Mouse (Mus musculus): ENCODE results near the gene Gm11733. TPM values are rescaled to one million over a fixed set of nuclear protein-coding genes. Genes with fewer than 3 reads are reported as not detected.
"Not testable (repeated sequence)": the region's sequence is repeated elsewhere in the genome, so short reads cannot be mapped to it uniquely, and the experiment has no call there.

Gene Gm11733
- total RNA-seq (2021), result not detected

DNA sequence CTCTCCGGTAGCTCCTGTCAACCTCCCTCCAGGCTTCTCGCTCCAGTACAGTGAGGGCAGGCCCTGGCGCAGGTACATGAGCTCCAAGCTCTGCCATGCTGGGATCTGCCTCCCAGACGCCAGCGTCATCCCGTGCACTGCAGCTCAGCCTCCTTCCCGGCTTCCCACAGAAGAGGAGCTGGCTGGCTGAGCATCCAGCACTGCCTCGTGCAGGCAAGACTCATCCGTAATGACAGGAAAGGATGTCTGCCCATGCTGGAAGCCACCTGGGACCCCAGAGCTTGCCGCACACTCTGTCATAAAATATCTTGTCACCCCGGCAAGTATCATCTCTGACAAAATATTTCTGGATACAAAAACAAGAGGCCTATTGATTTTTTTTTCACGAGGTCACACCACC is at the start of gene Gm11733:
Gm11733 (plus strand) TSS at position 171 of the 400 bp plus-strand sequence.
- intact Hi-C loops (cut with DNase I), result no loop called here
- DNase-seq, result no peak

DNA sequence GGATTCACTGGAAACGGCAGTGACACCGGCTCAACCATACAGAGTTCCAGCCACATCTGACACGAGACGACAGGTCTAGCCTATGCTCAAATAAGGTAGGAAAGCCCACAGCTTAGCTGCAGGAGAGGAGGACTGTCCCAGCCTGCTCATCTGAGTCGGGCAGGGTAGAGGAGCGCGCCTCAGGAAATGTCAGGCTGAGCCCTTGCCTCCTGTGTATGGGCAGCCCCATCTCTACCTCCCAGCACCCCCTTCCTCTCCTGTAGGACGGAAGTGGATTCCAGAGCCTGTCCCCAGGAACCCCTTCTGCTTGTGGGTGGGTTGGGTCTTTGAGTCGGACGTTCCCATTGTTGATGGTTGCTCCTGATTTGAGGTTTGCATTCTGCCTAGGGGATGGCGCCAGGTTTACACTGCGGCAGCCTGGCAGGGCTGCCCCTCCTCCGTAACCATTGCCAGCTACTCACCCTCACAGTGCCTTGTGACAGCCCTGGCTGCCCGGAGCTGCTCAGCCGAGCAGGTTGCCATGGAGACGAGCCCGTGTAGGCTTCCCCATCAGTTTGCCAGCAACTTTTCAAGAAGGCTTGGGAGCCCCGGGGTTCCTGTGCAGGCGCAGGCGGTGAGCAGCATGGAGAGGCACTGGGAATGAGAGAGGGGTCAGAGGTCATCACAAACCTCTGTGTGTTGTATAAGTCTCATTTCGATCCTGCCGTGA is 47.6 kb upstream of the Gm11733 start:
- peak in 1 of 2 experiments; percentile 43 for DNase-seq
- intact Hi-C loops (cut with DNase I), result no loop called here

DNA sequence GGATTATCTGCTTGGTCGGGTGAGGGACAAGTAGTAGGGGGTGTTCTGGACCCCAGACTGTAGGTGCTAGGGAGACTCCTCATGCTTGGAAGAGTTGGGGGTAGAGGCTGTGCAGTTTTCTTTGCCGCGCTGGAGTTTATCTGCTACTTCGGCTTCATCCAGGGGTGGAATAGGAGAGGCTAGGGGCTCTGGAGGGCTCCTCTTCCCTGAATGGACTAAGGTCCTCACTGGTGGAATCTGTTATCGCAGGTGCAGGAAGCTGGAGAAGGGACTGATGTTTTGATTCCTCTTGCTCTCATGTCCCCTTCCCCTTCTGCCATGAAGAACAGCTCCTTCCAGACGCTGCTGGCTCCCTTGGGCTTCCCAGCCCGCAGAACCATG is 47.1 kb upstream of the Gm11733 start:
- intact Hi-C loops (cut with DNase I), result no loop called here

DNA sequence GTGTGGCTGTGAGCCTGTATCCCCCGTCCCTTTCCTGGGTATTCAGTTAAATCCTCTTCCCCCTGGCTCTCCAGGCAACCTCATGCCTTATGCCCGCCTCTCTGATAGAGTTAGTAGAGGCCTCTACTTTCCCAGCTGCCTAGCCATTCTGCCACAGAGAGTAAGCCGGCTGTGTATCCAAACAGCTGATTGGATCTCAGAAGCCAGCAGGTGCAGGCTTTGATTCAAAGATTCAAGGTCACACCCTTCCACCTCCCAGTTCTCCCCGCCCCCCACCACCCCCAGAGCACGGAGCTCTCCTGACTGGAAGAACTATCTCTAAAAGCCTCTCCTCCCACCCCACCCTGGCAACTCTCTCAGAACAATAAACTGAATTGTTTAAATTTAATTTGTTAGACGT is 45.8 kb upstream of the Gm11733 start:
- DNase-seq, result no peak
- intact Hi-C loops (cut with DNase I), result no loop called here

More for the DNA sequence above, 47.1 kb upstream of the Gm11733 start:
- DNase-seq, result no peak

DNA sequence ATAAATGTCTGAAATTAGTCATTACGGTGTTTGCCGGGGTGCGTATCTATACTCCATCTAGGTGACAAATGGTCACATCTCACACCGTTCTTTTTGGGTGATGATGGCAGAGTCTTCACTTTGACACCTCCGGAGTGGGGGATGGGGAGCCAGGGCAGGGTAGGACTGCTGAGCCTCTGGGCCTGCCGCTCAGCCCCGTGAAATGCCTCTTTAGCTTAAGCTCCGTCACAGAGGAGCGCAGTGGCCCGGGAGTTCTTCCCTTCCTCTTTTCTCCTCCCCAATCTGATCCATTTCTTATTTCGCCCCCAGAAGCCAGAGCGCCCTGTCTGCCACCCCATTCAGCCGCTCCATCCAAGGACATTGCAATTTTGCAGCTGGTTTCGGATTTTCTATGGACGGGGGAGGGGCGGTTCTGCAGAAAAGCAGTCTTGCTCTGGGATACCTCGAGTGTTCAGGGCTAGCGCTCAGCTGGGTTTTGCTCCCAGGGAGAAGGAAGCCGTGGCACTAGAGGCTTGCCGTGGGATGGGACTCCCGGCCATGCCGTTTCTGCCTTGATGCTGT is 43.2 kb upstream of the Gm11733 start:
- intact Hi-C loops (cut with DNase I), result no loop called here
- DNase-seq, result no peak

DNA sequence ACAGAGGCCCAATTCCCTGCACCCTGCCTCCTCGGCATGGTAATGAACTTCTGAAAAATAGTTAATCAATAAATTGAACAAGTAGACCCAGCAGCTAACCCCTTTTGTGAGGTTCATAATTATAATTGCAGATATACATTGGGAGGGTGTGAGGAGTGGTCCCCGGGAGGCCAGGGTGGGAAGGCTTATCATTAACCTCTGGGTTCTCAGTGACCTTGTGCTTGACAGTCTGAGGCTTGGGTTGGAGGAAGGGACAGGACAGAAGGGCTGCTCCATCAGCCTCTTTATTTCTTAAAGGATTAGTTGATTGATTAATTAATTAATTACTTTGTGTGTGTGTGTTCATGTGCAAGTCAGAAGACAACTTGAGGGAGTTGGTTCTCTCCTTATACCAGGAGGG is 40.1 kb upstream of the Gm11733 start:
- intact Hi-C loops (cut with DNase I), result no loop called here

DNA sequence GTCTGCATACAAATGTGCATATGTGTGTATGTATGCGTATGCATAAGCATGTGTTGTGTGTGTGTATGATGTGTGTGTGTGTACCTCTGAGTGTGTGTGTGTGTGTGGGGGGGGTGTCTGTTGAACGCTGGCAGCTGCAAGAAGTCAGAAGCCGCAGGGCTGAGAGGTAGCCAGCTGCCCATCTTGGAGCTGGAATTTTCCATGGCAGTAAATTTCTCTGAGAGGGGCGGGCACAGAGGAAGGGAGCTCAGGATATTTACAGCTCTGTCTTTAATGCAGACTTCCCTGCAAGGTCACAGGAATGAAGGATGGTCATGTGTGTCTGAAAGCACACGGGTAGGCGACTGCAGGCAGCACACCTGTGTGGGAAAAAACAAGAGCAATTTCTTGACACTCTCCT is 38.5 kb upstream of the Gm11733 start:
- intact Hi-C loops (cut with DNase I), result no loop called here
- DNase-seq, result no peak

More for the DNA sequence above, 40.1 kb upstream of the Gm11733 start:
- DNase-seq, result no peak

DNA sequence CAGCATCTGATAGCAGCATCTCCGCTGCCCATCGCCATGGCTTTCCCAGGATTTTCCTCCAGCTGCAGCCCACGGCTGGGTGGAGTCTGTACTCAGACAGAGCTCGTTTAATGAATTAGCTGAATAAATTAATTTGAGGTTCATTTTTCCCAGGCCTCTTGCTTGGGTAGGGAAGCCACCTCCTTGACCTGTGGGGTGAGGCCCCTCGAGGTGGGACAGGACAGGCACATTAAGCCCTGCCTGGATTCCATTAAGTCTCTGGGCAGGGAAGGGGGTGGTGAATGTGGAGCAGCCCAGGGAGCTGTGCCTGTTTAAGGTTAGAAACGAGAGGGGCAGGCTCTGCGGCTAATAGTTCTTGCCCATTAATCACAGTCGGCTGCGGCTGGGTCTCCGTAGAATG is 30.1 kb upstream of the Gm11733 start:
- no peak for DNase-seq

DNA sequence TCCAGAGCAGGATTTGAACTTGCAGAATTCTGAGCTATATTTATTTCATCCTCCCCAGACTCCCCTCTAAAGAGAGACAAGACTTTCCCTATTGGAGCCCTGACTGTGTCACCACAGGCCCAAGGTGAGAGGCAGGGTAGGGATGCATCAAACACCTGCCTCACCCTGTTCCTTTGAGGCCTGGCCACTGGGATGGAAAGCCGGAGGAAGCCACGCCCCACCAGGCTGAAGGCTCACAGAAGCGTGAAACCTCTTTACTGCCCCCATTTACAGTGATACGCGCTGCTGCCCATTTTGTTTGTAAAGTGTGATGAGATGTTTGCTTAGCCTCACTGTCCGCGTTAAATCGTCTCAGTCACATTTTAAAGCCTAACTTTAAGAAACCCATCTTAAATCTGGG is 25.0 kb upstream of the Gm11733 start:
- intact Hi-C loops (cut with DNase I), result no loop called here
- DNase-seq, result no peak

More for the DNA sequence above, 30.1 kb upstream of the Gm11733 start:
- intact Hi-C loops (cut with DNase I), result no loop called here

DNA sequence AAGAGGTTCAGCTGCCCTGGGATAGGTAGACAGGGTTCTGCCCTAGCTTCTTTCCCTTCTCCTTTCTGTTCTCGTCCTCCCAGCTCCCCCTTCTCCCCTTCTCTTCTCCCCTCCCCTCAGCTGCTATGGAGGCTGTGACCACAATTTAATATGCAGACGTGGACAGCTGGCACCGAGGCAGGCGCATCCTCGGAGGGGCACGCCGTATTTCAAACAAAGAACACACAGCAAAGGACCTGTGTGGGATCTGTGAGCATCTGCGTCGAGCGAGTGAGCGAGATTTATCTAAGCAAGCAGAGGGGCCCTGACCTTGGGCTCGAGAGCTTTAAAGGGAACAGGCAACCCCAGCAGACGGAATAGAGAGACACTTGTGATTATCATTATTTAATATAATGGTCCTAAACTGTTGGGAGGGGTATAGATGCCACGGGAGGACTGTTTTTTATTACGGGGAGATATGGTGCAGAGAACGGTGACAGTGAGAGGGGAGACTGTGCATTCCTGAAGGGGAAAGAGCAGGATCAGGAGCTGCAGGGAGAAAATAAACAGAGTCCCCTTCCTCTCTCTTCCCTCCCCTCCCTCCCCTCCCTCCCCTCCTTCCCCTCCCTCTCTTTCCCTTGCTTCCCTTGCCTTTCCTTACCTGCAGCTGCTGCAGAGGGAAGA is 21.8 kb upstream of the Gm11733 start:
- no peak for DNase-seq
- intact Hi-C loops (cut with DNase I), result no loop called here

DNA sequence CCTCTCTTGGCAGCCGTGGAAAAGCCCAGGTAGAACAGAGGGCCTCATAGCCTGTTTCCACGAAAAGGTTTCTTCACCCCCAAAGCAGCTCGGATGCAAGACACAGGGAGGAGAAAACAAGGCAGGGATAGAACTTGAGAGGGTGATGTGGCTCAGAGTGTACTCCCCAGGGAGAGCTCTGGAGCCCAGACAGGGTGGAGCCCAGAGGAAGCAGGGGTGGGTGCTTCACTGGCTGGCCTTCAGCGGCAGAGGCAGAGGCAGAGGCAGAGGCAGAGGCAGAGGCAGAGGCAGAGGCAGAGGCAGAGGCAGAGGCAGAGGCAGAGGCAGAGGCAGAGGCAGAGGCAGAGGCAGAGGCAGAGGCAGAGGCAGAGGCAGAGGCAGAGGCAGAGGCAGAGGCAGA is 20.8 kb upstream of the Gm11733 start:
- DNase-seq; intact Hi-C loops (cut with DNase I): not testable (repeated sequence)

DNA sequence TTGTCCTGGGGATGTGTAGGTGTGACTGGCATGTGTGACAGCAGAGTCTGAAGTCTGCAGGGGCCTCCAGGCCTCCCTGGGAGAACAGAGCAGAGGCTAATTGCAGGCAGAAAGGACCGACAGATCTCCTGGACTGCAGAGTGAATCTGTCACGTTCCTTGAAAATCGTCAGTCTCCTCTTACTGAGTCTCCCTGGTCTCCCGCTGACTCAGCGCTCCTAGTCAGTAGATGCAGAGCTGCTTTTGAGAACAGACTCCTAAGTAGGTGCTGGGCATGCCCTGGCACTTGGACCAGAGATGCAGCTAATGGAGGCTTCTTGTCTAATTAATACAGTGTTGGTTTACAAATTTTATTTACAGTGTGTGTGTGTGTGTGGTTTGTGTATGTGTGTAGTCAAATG is 17.9 kb upstream of the Gm11733 start:
- no peak for DNase-seq
- intact Hi-C loops (cut with DNase I), result no loop called here

DNA sequence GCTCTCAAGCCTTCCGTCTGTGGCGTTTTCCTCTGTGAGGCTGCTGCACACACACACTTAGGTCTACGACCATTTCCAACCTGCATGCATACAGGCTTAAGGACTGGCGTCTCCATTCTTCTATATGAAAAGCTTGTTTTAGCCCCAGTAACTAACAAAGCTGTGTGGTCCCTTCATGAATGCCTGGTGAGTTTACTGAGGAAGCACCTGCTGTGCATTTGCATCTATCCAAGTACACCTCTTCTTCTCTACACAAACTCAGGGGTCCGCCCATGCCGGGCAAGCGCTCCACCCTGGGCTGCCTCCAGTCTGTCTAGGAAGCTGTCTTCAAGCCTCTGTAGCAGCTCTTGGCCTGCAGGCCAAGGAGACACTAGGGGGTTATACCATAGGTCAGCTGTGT is 17.3 kb upstream of the Gm11733 start:
- intact Hi-C loops (cut with DNase I), result no loop called here
- no peak for DNase-seq

DNA sequence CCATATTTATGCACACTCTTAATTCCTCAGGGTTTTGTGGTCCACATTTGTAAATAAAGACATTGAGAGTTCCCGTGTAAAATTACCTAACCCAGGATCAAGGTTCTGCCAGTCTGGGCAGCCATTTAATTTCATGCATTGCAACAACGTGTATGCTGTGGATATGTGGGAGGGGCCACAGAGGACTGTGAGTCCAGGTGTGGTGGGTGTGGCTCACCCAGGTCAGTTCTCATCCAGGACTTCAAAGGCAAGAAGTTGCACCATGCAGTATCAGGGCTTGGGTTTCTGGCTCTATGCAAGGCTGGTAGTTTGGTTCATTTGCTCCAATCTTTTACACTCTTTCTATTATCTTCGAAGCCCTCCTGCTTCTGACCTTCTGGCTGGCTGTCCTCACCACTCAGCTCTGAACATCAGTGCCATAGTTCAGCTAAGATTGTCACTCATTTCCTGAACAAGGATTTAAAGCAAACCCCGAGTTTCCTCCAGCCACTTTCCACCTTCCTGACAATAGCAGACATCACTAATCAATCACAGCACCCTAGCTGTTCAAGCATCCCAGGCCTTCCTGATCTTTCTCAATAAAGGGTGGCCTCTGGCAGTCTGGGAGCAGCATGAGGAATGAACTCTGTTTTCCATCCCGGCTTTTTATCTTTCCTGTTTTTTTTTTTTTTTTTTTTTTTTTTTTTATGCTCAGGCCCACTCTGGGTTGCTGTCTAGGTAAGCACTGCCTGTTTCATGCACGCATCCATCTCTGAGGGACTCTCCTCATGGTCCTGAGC is 15.4 kb upstream of the Gm11733 start:
- intact Hi-C loops (cut with DNase I), result no loop called here
- DNase-seq, result no peak

DNA sequence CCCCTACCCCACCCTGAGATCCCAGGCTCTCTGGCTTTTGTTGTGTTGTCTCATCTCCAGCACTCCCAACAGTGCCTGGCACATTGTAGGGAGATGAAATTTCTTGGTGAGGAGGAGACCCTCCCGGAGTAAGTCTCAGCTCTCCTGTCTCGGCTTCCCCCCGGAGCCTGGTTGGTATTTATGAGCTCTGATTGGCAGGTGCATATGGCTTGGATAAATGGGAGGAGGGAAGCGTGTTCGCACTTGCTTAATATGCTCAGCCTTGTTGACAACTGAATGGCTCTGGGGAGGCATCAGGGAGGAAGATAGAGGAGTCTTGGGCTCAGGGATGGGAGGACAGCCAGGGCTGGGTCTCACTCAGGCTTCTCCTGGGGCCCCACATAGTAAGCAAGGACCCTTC is 14.4 kb upstream of the Gm11733 start:
- intact Hi-C loops (cut with DNase I), result loop anchor here (10.0 kb wide), 1 partner anchor 355 kb away; the partner anchor contains the start of genes Afmid and Tk1
- no peak for DNase-seq

DNA sequence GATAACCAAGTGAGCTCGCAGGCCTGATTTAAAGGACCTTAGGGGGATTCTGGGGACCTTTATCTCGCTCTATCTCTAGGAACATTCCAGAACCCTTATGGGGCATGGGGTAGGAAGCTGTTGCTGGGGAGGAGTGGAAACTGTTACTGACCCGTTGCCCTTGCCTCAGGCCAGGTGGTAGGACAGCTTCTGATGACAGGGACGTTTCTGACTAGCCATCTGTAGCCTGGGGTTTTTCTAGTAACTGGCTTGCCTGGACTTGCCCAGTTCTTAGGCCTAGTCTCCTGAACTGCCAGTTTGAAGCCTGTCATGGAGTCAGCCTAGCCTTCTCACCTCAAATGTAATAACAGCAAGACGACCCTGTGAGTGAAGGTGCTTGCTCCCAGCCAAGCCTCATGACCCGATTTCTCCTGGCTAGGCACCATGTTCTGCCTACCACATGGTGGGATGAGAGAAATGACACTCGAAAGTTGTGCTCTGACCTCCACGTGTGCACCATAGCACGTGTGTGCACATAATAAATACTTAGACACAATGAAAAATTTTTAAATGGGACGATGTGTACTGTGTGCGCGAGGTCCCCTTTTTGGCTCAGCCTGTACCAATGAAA is 13.5 kb upstream of the Gm11733 start:
- DNase-seq, result no peak
- intact Hi-C loops (cut with DNase I), result loop anchor here (10.0 kb wide), 1 partner anchor 354 kb away; the partner anchor contains the start of genes Afmid and Tk1

DNA sequence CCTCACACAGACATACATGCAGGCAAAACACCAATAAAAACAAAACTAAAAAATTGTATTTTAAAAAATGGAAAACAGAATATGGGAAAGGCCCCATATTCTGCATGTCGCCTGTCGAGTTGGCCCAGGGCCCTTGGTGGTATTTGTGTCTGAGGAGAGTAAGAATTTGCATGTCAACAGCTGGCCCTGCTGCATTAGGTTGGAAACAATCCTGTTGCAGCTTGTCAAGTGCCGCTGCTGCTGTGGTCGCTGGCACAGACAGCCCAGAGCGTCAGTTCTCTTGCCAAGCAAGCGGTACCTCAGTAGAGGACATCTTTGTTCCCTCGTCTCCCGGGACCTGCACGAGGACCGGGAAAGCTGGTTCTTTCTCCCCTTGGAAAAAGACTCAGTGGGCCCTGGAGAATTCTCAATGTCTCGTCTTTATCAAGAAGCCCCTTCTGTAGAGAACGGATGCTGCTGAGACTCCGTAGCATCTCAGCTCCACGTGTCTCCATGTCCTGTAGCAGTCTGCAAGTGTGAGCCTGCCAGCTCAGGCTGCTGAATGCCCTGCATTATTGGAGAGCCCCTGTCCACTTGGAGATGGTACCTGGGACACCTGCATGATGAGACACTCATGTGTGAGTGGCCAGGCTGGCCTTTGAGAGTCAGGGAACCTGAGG is 12.4 kb upstream of the Gm11733 start:
- peak; percentile 41 to 43 for DNase-seq
- intact Hi-C loops (cut with DNase I), result loop anchor here (10.0 kb wide), 1 partner anchor 353 kb away; the partner anchor contains the start of genes Afmid and Tk1

DNA sequence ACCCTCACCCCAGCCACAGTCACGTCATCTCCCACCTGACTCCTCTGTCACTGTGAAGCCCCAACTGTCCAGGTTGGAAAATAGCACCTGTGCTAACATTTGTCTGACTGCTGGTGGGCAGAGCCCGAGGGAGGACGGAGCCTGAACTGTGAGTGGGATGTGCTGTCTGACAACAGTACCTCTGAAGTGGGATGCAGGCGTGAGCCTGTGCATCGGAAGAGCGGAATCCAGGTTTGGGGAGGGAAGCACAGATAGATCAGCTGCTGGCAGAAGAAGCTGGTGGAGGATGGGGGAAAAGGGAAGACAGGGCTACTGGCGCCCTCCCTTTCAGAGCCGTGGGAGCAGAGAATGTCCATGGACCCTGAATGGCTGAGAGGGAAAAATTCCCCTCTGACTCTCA is 11.3 kb upstream of the Gm11733 start:
- no peak for DNase-seq
- intact Hi-C loops (cut with DNase I), result loop anchor here (10.0 kb wide), 1 partner anchor 352 kb away; the partner anchor contains the start of genes Afmid and Tk1

DNA sequence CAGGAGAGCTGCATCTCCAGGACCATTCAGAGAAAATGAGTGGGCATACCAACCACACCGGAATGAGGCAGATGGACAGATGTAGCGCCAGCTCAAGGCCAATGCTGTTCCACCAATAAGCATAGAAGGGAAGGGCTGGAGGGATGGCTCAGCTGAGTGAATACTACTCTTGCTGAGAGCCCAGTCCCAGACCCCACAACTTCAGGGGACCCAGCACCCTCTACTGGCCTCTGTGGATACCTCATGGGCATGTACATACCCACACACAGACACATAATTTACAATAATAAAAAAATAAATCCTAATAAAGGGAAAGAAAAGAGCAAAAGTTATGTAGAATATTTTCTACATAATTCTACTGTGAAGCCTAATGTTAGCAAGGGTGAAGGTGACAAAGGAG is 9.0 kb upstream of the Gm11733 start:
- intact Hi-C loops (cut with DNase I), result loop anchor here (10.0 kb wide), 1 partner anchor 350 kb away; the partner anchor contains the start of genes Afmid and Tk1
- no peak for DNase-seq

DNA sequence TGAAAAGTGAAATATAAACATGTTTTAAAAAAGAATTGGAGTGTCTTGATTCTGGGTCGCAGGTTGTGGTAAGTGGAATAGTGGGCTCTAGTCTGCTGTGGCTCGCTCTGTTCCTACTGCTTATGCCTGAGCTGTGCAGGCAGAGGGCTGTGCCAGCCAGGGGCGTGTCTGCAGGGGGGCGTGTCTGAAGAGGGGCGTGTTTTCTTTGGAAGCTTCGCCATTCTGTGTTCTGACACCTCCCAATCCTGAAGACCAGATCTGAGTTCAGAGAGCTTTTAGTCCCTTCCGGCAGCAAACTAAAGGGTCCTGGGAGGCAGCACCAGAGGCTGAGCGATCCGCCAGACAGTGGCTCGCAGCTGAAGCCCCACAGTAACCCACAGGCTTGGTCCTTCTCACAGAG is 8.5 kb upstream of the Gm11733 start:
- DNase-seq, result peak in 1 of 2 experiments; percentile 30
- intact Hi-C loops (cut with DNase I), result loop anchor here (10.0 kb wide), 1 partner anchor 349 kb away; the partner anchor contains the start of genes Afmid and Tk1
